Mouse (Mus musculus): Measurements from ENCODE around the gene Man1b1. TPM values are rescaled to one million over a fixed set of nuclear protein-coding genes. Genes with fewer than 3 reads are reported as not detected.

Man1b1 gene
- polyA plus RNA-seq, 1 experiment from 2014 or later, result 73.5 TPM

DNA sequence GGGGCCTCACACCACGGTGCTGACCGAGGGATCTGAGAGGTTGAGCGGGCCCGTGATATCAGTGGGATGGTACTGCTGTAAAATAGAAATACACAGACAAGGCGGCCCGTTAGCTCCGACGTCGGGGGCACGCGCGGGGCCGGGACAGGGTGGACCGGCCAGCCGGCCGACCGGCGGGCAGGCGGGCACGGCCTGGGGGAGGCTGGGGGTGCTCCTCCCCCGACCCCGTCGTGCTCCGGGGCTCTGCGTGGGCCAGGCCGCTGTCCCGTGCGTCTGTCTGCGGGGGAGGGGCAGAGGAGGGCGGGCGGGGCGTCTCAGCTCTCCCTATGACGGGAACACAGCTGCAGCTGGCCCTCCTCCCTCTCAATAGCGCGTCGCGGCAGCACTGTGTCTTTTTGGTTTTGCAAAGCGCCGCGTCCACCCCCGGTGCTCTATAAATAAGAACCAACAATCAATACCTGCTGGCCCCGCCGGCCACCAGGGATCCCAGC is 40.0 kb upstream of the Man1b1 start:
- Histone ChIP-seq H3K27ac (no peak overlapping the region), H3K27me3 (peaks cover 99% of the 10 kb centered on the region), H3K9ac (peak overlapping the region; percentile 54), H3K4me3 (peak overlapping the region; percentile 31), H3K4me2 (replicated peaks) (peak overlapping the region; percentile 47), H3K4me1 (peaks cover 16% of the 10 kb centered on the region), H3K9me3 (replicated peaks) (no peaks in the 10 kb centered on the region), H3K36me3 (no peaks in the 10 kb centered on the region)
- peak; percentile 49 for ATAC-seq (ENCODE audit: low FRiP score)
- 8% methylated on average over 35 of the region's 43 CpGs for WGBS

DNA sequence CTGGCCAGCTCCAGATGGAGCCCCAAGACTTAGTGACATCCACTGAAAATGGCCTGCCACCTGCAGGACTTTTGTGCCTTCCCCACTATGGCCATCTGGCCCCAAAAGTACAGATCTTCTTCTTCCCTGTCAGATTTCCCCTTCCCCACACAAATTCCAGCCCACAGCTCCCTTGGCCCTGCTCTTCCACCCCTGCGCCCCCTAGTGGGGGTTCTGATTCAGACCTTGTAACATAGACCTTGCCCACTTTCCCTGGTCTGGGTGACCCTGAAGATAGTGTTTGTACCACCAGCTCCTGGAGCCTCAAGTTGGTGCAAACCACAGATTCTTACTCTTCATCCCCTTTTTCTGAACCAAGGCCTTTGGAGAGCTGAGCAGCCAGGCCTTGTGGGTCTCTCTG is 39.3 kb upstream of the Man1b1 start:
- Histone ChIP-seq H3K9ac (no peak overlapping the region), H3K4me2 (replicated peaks) (no peak overlapping the region), H3K9me3 (replicated peaks) (no peaks in the 10 kb centered on the region), H3K27me3 (peaks cover 98% of the 10 kb centered on the region), H3K4me1 (peaks cover 16% of the 10 kb centered on the region), H3K4me3 (no peak overlapping the region), H3K27ac (no peak overlapping the region), H3K36me3 (no peaks in the 10 kb centered on the region)
- 0% methylated on average over 1 of the region's 1 CpGs for WGBS
- no peak for ATAC-seq (ENCODE audit: low FRiP score)

DNA sequence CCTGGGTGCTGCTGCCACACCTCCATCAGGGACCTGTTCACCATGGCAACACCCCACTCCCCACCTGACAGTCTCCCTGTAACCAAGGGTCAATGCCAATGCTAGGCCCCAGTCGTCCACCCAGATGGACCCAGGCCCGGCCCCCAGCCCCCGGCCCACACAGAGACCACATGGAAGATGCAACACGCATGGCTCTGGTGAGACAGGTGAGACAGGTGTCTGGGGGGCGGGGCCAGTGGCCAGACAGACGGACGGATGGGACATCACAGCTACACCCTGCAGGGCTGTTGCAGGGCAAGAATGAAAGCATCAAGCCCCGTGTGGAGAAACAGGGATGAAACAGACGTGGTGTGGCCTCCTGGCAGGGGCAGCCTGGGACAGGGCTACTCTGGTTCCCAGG is 38.4 kb upstream of the Man1b1 start:
- peaks cover 93% of the 10 kb centered on the region for H3K27me3 ChIP-seq
- no peaks in the 10 kb centered on the region for H3K36me3 ChIP-seq
- no peak overlapping the region for H3K27ac ChIP-seq
- H3K9me3 ChIP-seq (replicated peaks), result no peaks in the 10 kb centered on the region
- 80% methylated on average over 9 of the region's 9 CpGs for WGBS
- no peak for ATAC-seq (ENCODE audit: low FRiP score)
- no peak overlapping the region for H3K4me2 ChIP-seq (replicated peaks)
- no peak overlapping the region for H3K4me3 ChIP-seq
- H3K9ac ChIP-seq, result no peak overlapping the region
- H3K4me1 ChIP-seq, result peaks cover 16% of the 10 kb centered on the region

DNA sequence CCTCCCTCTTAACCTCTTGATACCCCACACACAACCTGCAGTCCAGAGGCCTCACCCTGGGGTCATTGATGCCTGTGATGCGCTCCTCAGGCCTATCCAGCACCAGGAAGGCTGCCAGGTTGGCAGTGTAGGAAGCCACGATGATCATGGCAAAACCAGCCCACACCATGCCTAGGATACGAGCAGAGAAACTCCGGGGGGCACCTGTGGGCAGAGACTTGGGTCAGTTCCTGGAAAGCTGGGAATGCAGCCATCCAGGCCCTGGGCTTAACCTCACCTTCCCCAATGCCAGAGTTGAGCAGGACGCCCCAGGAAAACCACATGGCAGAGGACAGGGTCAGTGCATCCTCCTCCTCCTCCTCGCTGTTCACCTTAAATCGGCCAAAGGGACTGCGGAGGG is 35.0 kb upstream of the Man1b1 start:
- ATAC-seq (ENCODE audit: low FRiP score), result no peak
- no peak overlapping the region for H3K4me3 ChIP-seq
- H3K36me3 ChIP-seq, result no peaks in the 10 kb centered on the region
- H3K9me3 ChIP-seq (replicated peaks), result no peaks in the 10 kb centered on the region
- H3K9ac ChIP-seq, result no peak overlapping the region
- WGBS, result 81% methylated on average over 8 of the region's 8 CpGs
- no peak overlapping the region for H3K27ac ChIP-seq
- H3K4me2 ChIP-seq (replicated peaks), result no peak overlapping the region
- H3K27me3 ChIP-seq, result peaks cover 62% of the 10 kb centered on the region
- peaks cover 6% of the 10 kb centered on the region for H3K4me1 ChIP-seq

DNA sequence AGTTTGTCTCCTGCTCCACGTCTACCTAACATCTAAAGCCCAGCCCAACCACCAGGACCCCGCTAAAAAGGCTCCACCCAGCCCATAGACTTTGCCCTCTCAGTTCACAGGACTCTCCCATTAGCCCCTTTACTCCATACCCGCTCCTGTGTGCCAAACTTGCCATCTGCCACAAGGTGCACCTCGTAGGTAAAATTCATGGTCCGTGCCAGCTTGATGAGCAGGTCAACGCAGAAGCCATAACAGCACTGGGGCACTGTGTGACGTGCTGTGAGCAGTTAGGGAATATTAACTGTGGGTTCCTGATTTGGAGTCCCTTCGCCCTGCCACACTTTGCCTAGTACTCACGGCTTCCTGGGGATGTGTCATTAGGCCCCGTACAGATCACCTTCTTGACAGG is 34.1 kb upstream of the Man1b1 start:
- Histone ChIP-seq H3K4me1 (no peaks in the 10 kb centered on the region), H3K4me2 (replicated peaks) (no peak overlapping the region), H3K9ac (no peak overlapping the region), H3K27me3 (peaks cover 56% of the 10 kb centered on the region), H3K4me3 (no peak overlapping the region), H3K27ac (no peak overlapping the region), H3K36me3 (no peaks in the 10 kb centered on the region), H3K9me3 (replicated peaks) (no peaks in the 10 kb centered on the region)
- no peak for ATAC-seq (ENCODE audit: low FRiP score)
- 87% methylated on average over 10 of the region's 10 CpGs for WGBS

DNA sequence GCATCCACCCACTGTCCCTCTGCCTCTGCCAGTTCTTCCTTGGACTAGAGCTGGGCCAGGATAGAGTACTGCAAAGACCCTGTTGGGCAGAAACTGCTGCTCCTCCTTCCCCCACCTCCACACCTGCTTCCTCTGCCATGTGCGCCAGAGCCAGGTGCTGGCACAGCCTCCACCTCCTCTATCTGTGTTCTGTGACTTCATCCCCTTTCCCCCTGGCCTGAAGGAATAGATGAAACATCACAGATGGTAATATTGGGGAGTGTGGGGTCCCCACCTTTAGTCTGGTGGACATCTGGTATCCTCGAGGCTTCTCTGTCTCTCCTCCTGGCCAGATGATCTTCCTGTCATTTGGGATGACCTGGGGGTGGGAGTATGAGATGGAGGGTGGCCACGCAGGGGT is 28.7 kb upstream of the Man1b1 start:
- Histone ChIP-seq H3K4me3 (no peak overlapping the region), H3K4me2 (replicated peaks) (no peak overlapping the region), H3K9ac (no peak overlapping the region), H3K36me3 (no peaks in the 10 kb centered on the region), H3K9me3 (replicated peaks) (no peaks in the 10 kb centered on the region), H3K27ac (no peak overlapping the region), H3K27me3 (peaks cover 56% of the 10 kb centered on the region), H3K4me1 (peaks cover 13% of the 10 kb centered on the region)
- ATAC-seq (ENCODE audit: low FRiP score), result no peak
- WGBS, result 66% methylated on average over 3 of the region's 3 CpGs

DNA sequence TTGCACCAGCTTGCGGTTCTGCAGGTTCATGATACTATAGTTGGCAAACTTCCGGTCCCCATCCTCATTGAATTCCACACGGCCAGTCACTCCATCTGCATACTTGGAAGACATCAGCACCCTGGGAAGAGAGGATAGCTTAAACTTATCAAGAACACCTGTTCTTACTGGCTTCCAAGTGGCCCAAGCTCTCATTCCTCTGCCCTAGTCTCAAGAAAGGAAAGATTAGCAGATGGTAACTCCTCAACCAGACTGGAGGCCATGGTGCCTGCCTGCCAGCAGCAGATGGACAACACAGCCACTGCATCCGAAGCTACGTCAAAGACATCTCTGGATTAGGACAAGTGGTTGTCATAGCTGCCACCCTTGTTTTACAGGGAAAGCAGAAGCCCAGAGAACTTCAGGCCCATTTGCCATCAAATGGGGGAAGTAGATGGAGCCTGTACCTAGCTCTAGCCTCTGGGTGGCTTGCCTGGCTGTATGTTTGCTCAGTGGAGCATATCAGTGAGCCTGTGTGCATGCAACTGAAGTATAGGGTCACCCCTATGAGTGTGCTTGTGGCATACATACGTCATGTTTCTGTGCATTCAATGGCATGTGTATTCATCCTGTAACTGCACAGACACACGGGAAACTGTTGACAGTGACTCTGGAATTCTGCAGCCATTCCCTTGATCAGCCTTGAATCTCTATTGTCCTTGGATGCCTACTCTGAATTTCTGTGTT is 28.0 kb upstream of the Man1b1 start:
- H3K4me3 ChIP-seq, result peak overlapping the region; percentile 38
- H3K9ac ChIP-seq, result 0 out of 2 replicates have a peak overlapping the region, but pooled peaks have one; percentile 66
- ATAC-seq (ENCODE audit: low FRiP score), result peak; percentile 24; the same call in 1 of the 2 replicates
- H3K36me3 ChIP-seq, result no peaks in the 10 kb centered on the region
- H3K4me2 ChIP-seq (replicated peaks), result peak overlapping the region; percentile 84
- H3K9me3 ChIP-seq (replicated peaks), result no peaks in the 10 kb centered on the region
- H3K27me3 ChIP-seq, result peaks cover 62% of the 10 kb centered on the region
- 73% methylated on average over 7 of the region's 7 CpGs for WGBS
- H3K27ac ChIP-seq, result no peak overlapping the region
- peaks cover 13% of the 10 kb centered on the region for H3K4me1 ChIP-seq

DNA sequence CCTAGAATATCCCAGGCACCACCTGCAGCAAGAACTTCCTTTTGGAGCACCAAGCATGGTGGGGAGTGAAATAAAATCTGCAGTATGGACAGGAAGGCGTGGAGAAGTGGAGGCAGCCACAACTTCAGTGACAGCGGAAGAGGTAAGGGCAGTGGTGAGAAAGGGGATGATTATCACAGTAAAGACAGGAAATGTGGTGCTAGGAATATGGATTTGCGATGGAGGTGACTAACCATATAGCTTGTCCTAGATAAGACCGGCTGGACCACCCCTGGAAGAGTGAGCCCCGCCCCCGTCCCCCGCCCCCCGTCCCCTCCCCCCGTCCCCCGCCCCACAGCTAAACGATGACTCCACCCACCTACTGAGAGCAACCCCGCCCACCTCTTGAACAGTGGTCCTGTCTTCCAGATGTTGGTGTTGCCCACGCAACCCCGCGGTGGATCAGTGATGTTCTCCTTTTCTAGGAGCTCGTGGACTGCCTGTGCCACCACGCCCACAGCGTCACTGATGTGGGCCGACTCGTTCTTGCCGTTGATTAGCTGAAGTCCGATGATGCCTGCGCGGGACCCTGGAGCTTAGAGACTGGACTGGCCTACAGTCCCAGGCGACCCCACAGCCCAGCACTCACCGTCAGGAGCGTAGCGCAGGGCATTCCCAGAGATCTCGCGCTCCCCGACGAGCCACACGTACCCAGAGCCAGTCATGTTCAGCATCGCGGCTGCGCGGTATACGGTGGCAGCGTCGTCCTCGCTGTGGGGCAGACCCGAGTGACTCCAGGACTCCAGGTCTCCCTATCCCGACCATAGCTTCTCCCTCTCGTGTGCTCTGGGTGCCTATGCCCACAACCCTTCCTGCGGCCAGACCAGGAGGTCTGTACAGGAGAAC is 27.2 kb upstream of the Man1b1 start:
- Histone ChIP-seq H3K4me2 (replicated peaks) (peak overlapping the region; percentile 84), H3K9ac (peak overlapping the region; percentile 66), H3K9me3 (replicated peaks) (no peaks in the 10 kb centered on the region), H3K4me1 (peaks cover 13% of the 10 kb centered on the region), H3K27ac (0 out of 2 replicates have a peak overlapping the region, but pooled peaks have one; percentile 40), H3K4me3 (peak overlapping the region; percentile 38), H3K27me3 (peaks cover 70% of the 10 kb centered on the region), H3K36me3 (no peaks in the 10 kb centered on the region)
- 2% methylated on average over 38 of the region's 45 CpGs for WGBS
- peak; percentile 84 for ATAC-seq (ENCODE audit: low FRiP score)

DNA sequence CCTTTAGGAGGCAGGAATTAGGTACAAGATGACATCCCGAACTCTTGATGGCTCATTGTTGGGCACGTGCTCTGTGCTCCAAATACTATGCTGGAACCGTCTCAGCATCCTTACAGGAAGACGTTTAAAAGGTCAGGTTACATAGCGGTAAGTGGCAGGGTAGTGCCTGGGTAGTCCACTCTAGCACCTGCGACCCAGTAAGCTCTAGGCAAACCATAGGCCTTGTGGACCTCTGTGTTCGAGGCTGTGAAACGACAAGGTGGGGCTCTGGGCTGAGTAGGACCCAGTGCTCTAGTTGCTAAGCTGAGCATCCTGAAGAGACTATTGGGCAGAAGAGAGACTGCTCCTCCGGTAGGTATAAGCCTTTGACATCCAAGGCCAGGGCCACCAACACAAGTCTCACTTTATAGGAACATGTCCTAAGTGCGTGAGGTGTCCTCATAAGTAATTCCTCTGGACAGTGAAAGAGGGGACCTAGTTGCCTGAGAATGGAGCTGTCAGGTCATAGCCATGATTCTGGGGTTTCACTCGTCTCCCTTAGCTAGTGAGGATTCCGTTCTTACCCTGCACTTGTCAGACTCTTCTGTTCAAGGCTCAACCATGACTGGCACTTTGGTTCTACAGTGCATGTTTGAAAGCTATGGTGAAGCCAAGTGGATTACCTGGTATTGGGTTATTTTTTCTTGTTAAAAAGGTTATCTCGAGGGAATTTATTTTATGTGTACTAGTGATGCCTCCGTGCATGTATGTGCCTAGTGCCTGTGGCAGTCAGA is 26.4 kb upstream of the Man1b1 start:
- Histone ChIP-seq H3K9me3 (replicated peaks) (no peaks in the 10 kb centered on the region), H3K4me2 (replicated peaks) (peak overlapping the region; percentile 84), H3K4me3 (peak overlapping the region; percentile 38), H3K36me3 (no peaks in the 10 kb centered on the region), H3K27ac (no peak overlapping the region), H3K27me3 (peaks cover 79% of the 10 kb centered on the region), H3K9ac (peak overlapping the region; percentile 66), H3K4me1 (peaks cover 13% of the 10 kb centered on the region)
- ATAC-seq (ENCODE audit: low FRiP score), result peak; percentile 42; the same call in 1 of the 2 replicates
- 49% methylated on average over 14 of the region's 14 CpGs for WGBS

DNA sequence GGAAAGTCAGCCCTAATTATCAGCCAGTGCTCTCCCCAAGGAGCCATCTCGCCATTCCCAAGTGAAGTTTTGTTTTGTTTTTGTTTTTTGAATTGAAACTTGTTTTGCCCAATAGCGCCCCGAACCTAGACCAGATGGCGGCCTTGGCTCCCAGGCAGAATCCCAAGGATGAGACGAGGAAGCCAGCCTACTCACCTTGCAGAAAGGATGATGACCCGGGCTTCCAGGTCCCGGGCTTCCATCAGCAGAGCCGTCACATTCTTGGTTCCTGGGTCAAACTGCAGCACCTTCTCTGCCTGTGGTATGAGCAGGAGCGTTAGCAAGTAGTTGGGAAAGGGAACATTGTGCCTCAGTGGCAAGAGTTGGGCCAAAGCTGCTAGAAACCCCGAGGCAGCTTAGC is 22.0 kb upstream of the Man1b1 start:
- H3K27me3 ChIP-seq, result peaks cover 99% of the 10 kb centered on the region
- no peak overlapping the region for H3K4me3 ChIP-seq
- no peaks in the 10 kb centered on the region for H3K36me3 ChIP-seq
- H3K4me1 ChIP-seq, result peaks cover 4% of the 10 kb centered on the region; the same call in 1 of the 2 replicates
- no peak overlapping the region for H3K27ac ChIP-seq
- no peak overlapping the region for H3K9ac ChIP-seq
- no peak overlapping the region for H3K4me2 ChIP-seq (replicated peaks)
- no peaks in the 10 kb centered on the region for H3K9me3 ChIP-seq (replicated peaks)
- no peak for ATAC-seq (ENCODE audit: low FRiP score)
- WGBS, result 57% methylated on average over 10 of the region's 10 CpGs

DNA sequence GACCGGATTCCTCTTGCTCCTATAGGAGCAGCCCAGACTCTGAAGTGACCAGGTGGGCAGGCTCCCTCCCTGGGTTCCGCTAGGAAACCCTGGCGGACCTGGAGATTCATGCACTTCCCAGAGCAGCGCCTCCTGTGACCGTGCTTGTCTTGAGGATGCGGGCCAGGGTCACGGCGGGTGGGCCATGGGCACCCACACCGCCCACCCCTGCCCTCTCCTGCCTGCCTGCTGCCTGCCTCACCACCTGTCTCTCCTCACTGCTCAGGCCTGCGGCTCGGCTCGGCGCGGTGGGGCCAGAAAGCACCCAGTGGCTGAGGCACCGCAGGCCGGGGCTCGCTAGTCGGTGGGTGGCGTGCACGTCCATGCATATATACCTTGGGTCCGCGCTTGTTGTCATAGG is 21.2 kb upstream of the Man1b1 start:
- H3K9ac ChIP-seq, result no peak overlapping the region
- peaks cover 99% of the 10 kb centered on the region for H3K27me3 ChIP-seq
- H3K4me3 ChIP-seq, result no peak overlapping the region
- H3K9me3 ChIP-seq (replicated peaks), result no peaks in the 10 kb centered on the region
- no peaks in the 10 kb centered on the region for H3K36me3 ChIP-seq
- 4% methylated on average over 22 of the region's 22 CpGs for WGBS
- H3K4me2 ChIP-seq (replicated peaks), result no peak overlapping the region
- no peaks in the 10 kb centered on the region for H3K4me1 ChIP-seq
- no peak overlapping the region for H3K27ac ChIP-seq
- no peak for ATAC-seq (ENCODE audit: low FRiP score)

DNA sequence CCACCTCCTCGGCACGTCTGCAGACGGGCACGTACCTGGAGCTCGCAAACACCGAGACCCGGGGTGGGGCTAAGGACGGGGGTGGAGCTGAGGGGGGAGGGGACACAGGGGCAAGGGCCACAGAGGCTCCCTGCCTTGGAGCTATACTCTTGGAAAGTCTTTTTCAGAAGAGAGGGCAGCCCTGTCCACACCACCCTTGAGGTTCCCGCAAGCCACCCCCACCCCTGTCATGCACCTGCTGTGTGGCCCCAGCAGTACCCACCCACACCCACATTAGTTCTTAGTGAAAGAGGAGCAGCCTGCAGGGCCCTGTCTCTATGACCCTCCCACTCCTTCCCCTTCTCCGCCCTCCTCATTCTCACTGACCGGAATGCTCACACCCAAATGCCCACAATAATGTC is 20.6 kb upstream of the Man1b1 start:
- H3K4me2 ChIP-seq (replicated peaks), result no peak overlapping the region
- H3K4me1 ChIP-seq, result no peaks in the 10 kb centered on the region
- H3K27ac ChIP-seq, result no peak overlapping the region
- no peak overlapping the region for H3K4me3 ChIP-seq
- 8% methylated on average over 11 of the region's 11 CpGs for WGBS
- peaks cover 99% of the 10 kb centered on the region for H3K27me3 ChIP-seq
- no peaks in the 10 kb centered on the region for H3K9me3 ChIP-seq (replicated peaks)
- no peak for ATAC-seq (ENCODE audit: low FRiP score)
- no peak overlapping the region for H3K9ac ChIP-seq
- no peaks in the 10 kb centered on the region for H3K36me3 ChIP-seq
